Mouse (Mus musculus) CH12.LX (cell line): ENCODE measurements around the gene Astl. TPM values are rescaled to one million over a fixed set of nuclear protein-coding genes. Genes with fewer than 3 reads are reported as not detected.
A peak's percentile ranks its signal among the peaks of the same experiment; 100 is the strongest.

Experiments used
- DNase-seq: peaks from one replicate; pipeline ENCODE4 v3.0.0-alpha.2; 2013; ENCODE audit errors: extremely low read depth
- H3K27ac ChIP-seq: 2 replicates; pipeline ENCODE4 v1.5.1; 2012; ENCODE audit warnings: low read depth, mild to moderate bottlenecking, control low read depth, moderate library complexity; ENCODE audit not compliant: insufficient read depth
- H3K27me3 ChIP-seq: replicated peaks from 2 replicates; pipeline ENCODE3; 2012; ENCODE audit warnings: inconsistent platforms
- H3K36me3 ChIP-seq, 2 experiments: replicated peaks in 1 of 2; 2 replicates each; pipeline versions ENCODE3 to v1.6.1; 2012; ENCODE audit warnings: inconsistent platforms in 1 of 2, low read length in 1 of 2, mild to moderate bottlenecking in 1 of 2, mixed read lengths in 1 of 2, moderate library complexity in 1 of 2; ENCODE audit not compliant: control insufficient read depth in 1 of 2, insufficient read depth in 1 of 2
- H3K4me1 ChIP-seq, 2 experiments: 2 replicates each; pipeline ENCODE4 v1.6.1; 2012; ENCODE audit warnings: inconsistent platforms in 1 of 2, moderate library complexity in 1 of 2; ENCODE audit not compliant: insufficient read depth in 2 of 2, control insufficient read depth in 1 of 2
- H3K4me2 ChIP-seq: 2 replicates; pipeline ENCODE4 v1.6.1; 2012; ENCODE audit warnings: low read depth, mild to moderate bottlenecking, control low read depth; ENCODE audit not compliant: poor library complexity, insufficient read depth, severe bottlenecking
- H3K4me3 ChIP-seq, 3 experiments: fragments of 150-350 bp in 1 of 3; sonication (generic) in 1 of 3; replicated peaks in 1 of 3; 2 replicates each; pipeline versions ENCODE3 to v1.5.1; 2011 to 2012; ENCODE audit warnings: low read depth in 2 of 3, low read length in 2 of 3, mild to moderate bottlenecking in 2 of 3, moderate library complexity in 2 of 3, control low read depth in 1 of 3, improper control_type of control experiment in 1 of 3, inconsistent platforms in 1 of 3, mixed read lengths in 1 of 3; ENCODE audit not compliant: poor library complexity in 1 of 3
- H3K79me2 ChIP-seq: replicated peaks from 2 replicates; pipeline ENCODE4 v1.6.1; 2012; ENCODE audit warnings: mild to moderate bottlenecking, moderate library complexity; ENCODE audit not compliant: control insufficient read depth, poor library complexity, insufficient read depth, severe bottlenecking; ENCODE audit errors: extremely low read depth
- H3K9ac ChIP-seq: 2 replicates; pipeline ENCODE4 v1.6.1; 2012; ENCODE audit warnings: low read depth, mild to moderate bottlenecking, control low read depth, moderate library complexity; ENCODE audit not compliant: insufficient read depth
- H3K9me3 ChIP-seq: replicated peaks from 2 replicates; pipeline ENCODE3; 2012; ENCODE audit warnings: low read length, inconsistent platforms, mixed read lengths
- BHLHE40 ChIP-seq: IDR thresholded peaks from 2 replicates; pipeline ENCODE4 v1.6.1; 2011; ENCODE audit warnings: mild to moderate bottlenecking, low read depth, low read length, improper control_type of control experiment
- CHD1 ChIP-seq: IDR thresholded peaks from 2 replicates; pipeline ENCODE4 v1.6.1; 2012; ENCODE audit warnings: low read depth, low read length, improper control_type of control experiment, inconsistent platforms
- CHD2 ChIP-seq: IDR thresholded peaks from 2 replicates; pipeline ENCODE4 v1.6.1; 2011; ENCODE audit warnings: low read length, improper control_type of control experiment
- CTCF ChIP-seq, 2 experiments: IDR thresholded peaks in 1 of 2; conservative IDR thresholded peaks in 1 of 2; 2 replicates each; pipeline ENCODE4 v1.5.1; 2011 to 2012; ENCODE audit warnings: low read depth in 2 of 2, low read length in 2 of 2, improper control_type of control experiment in 1 of 2, inconsistent platforms in 1 of 2, mild to moderate bottlenecking in 1 of 2, moderate library complexity in 1 of 2
- E2F4 ChIP-seq: IDR thresholded peaks from 2 replicates; pipeline ENCODE4 v1.6.1; 2011; ENCODE audit warnings: low read depth, low read length, improper control_type of control experiment; ENCODE audit not compliant: insufficient replicate concordance
- ELF1 ChIP-seq: IDR thresholded peaks from 2 replicates; pipeline ENCODE4 v1.6.1; 2014; ENCODE audit warnings: low read depth, mild to moderate bottlenecking, inconsistent platforms, low read length, improper control_type of control experiment
- EP300 ChIP-seq: IDR thresholded peaks from 2 replicates; pipeline ENCODE4 v1.6.1; 2011; ENCODE audit warnings: low read length, improper control_type of control experiment
- ETS1 ChIP-seq: conservative IDR thresholded peaks from 2 replicates; pipeline ENCODE4 v1.6.1; 2012; ENCODE audit warnings: low read depth, mild to moderate bottlenecking, inconsistent platforms, low read length, improper control_type of control experiment, moderate library complexity
- GABPA ChIP-seq: IDR thresholded peaks from 2 replicates; pipeline ENCODE4 v1.6.1; 2012; ENCODE audit warnings: low read depth, low read length, improper control_type of control experiment, inconsistent platforms; ENCODE audit not compliant: insufficient replicate concordance
- HCFC1 ChIP-seq: IDR thresholded peaks from 2 replicates; pipeline ENCODE4 v1.6.1; 2012; ENCODE audit warnings: low read depth, mild to moderate bottlenecking, inconsistent platforms, low read length, improper control_type of control experiment
- IRF4 ChIP-seq: IDR thresholded peaks from 2 replicates; pipeline ENCODE4 v1.6.1; 2014; ENCODE audit warnings: low read depth, mild to moderate bottlenecking, inconsistent platforms, low read length, improper control_type of control experiment
- JUN ChIP-seq: IDR thresholded peaks from 2 replicates; pipeline ENCODE4 v1.6.1; 2011; ENCODE audit warnings: low read depth, mild to moderate bottlenecking, low read length, improper control_type of control experiment, moderate library complexity; ENCODE audit not compliant: insufficient read depth
- JUND ChIP-seq: conservative IDR thresholded peaks from 2 replicates; pipeline ENCODE4 v1.6.1; 2011; ENCODE audit warnings: low read depth, low read length, improper control_type of control experiment
- KAT2A ChIP-seq: IDR thresholded peaks from 2 replicates; pipeline ENCODE4 v1.6.1; 2012; ENCODE audit warnings: low read length, improper control_type of control experiment, inconsistent platforms; ENCODE audit not compliant: insufficient replicate concordance
- MAFK ChIP-seq: IDR thresholded peaks from 2 replicates; pipeline ENCODE4 v1.6.1; 2011; ENCODE audit warnings: low read length, improper control_type of control experiment; ENCODE audit not compliant: insufficient replicate concordance
- MAX ChIP-seq: IDR thresholded peaks from 2 replicates; pipeline ENCODE4 v1.6.1; 2011; ENCODE audit warnings: low read length, improper control_type of control experiment
- MAZ ChIP-seq: IDR thresholded peaks from 2 replicates; pipeline ENCODE4 v1.6.1; 2012; ENCODE audit warnings: low read depth, mild to moderate bottlenecking, inconsistent platforms, low read length, improper control_type of control experiment, moderate library complexity
- MEF2A ChIP-seq: IDR thresholded peaks from 2 replicates; pipeline ENCODE4 v1.6.1; 2014; ENCODE audit warnings: low read depth, mild to moderate bottlenecking, inconsistent platforms, low read length, improper control_type of control experiment, borderline replicate concordance
- MXI1 ChIP-seq: IDR thresholded peaks from 2 replicates; pipeline ENCODE4 v1.6.1; 2011; ENCODE audit warnings: mild to moderate bottlenecking, low read depth, low read length, improper control_type of control experiment
- MYC ChIP-seq: IDR thresholded peaks from 2 replicates; pipeline ENCODE4 v1.6.1; 2011; ENCODE audit warnings: low read depth, mild to moderate bottlenecking, improper control_type of control experiment, low read length
- NELFE ChIP-seq: IDR thresholded peaks from 2 replicates; pipeline ENCODE4 v1.6.1; 2011; ENCODE audit warnings: low read depth, low read length, improper control_type of control experiment
- NRF1 ChIP-seq: IDR thresholded peaks from 2 replicates; pipeline ENCODE4 v1.6.1; 2014; ENCODE audit warnings: low read depth, mild to moderate bottlenecking, inconsistent platforms, low read length, improper control_type of control experiment, moderate library complexity
- PAX5 ChIP-seq: IDR thresholded peaks from 2 replicates; pipeline ENCODE4 v1.6.1; 2012; ENCODE audit warnings: low read length, inconsistent platforms, mixed read lengths
- POLR2A ChIP-seq: IDR thresholded peaks from 2 replicates; pipeline ENCODE4 v1.6.1; 2011; ENCODE audit warnings: low read depth, mild to moderate bottlenecking, improper control_type of control experiment, low read length
- POLR2AphosphoS2 ChIP-seq: IDR thresholded peaks from 2 replicates; pipeline ENCODE4 v1.6.1; 2011; ENCODE audit warnings: low read depth, low read length, improper control_type of control experiment
- RAD21 ChIP-seq: IDR thresholded peaks from 2 replicates; pipeline ENCODE4 v1.6.1; 2011; ENCODE audit warnings: low read depth, mild to moderate bottlenecking, low read length, improper control_type of control experiment, moderate library complexity
- RCOR1 ChIP-seq: conservative IDR thresholded peaks from 2 replicates; pipeline ENCODE4 v1.6.1; 2012; ENCODE audit warnings: low read depth, mild to moderate bottlenecking, inconsistent platforms, low read length, improper control_type of control experiment
- SIN3A ChIP-seq: IDR thresholded peaks from 2 replicates; pipeline ENCODE4 v1.6.1; 2012; ENCODE audit warnings: low read length, improper control_type of control experiment, inconsistent platforms
- SMC3 ChIP-seq: IDR thresholded peaks from 2 replicates; pipeline ENCODE4 v1.6.1; 2011; ENCODE audit warnings: low read depth, low read length, improper control_type of control experiment
- TBP ChIP-seq: conservative IDR thresholded peaks from 2 replicates; pipeline ENCODE4 v1.6.1; 2011; ENCODE audit warnings: low read depth, low read length, improper control_type of control experiment
- TCF12 ChIP-seq: IDR thresholded peaks from 2 replicates; pipeline ENCODE4 v1.6.1; 2014; ENCODE audit warnings: low read depth, mild to moderate bottlenecking, inconsistent platforms, low read length, improper control_type of control experiment
- UBTF ChIP-seq: IDR thresholded peaks from 2 replicates; pipeline ENCODE4 v1.6.1; 2012; ENCODE audit warnings: low read depth, mild to moderate bottlenecking, inconsistent platforms, low read length, improper control_type of control experiment, moderate library complexity
- USF1 ChIP-seq: IDR thresholded peaks from 2 replicates; pipeline ENCODE4 v1.6.1; 2014; ENCODE audit warnings: low read depth, mild to moderate bottlenecking, inconsistent platforms, low read length, improper control_type of control experiment
- USF2 ChIP-seq: conservative IDR thresholded peaks from 2 replicates; pipeline ENCODE4 v1.6.1; 2011; ENCODE audit warnings: low read depth, low read length, improper control_type of control experiment
- ZC3H11A ChIP-seq: IDR thresholded peaks from 2 replicates; pipeline ENCODE4 v1.6.1; 2012; ENCODE audit warnings: low read depth, mild to moderate bottlenecking, inconsistent platforms, low read length, improper control_type of control experiment
- ZKSCAN1 ChIP-seq: IDR thresholded peaks from 2 replicates; pipeline ENCODE4 v1.6.1; 2012; ENCODE audit warnings: low read depth, inconsistent platforms, low read length, improper control_type of control experiment, borderline replicate concordance
- ZMIZ1 ChIP-seq: IDR thresholded peaks from 2 replicates; pipeline ENCODE4 v1.6.1; 2012; ENCODE audit warnings: low read depth, mild to moderate bottlenecking, inconsistent platforms, low read length, improper control_type of control experiment
- ZNF384 ChIP-seq: IDR thresholded peaks from 2 replicates; pipeline ENCODE4 v1.6.1; 2012; ENCODE audit warnings: low read depth, low read length, improper control_type of control experiment, inconsistent platforms
- dilution Hi-C: fragments of 300-500 bp; cut with MboI; formaldehyde crosslinking; loops from 2 replicates; pipeline ENCODE4 v1.14.3; 2020; ENCODE audit warnings: low sequenced_read_pairs; ENCODE audit not compliant: extremely low pct_unique_long_range_greater_than_20kb, extremely low pct_ligation_motif_present
- in situ Hi-C: fragments of 300-500 bp; cut with MboI; formaldehyde crosslinking; loops from 3 replicates; pipeline ENCODE4 v1.14.3; 2019; ENCODE audit warnings: low sequenced_read_pairs, low pct_ligation_motif_present, low pct_unique_long_range_greater_than_20kb, mixed read lengths
- polyA plus RNA-seq: library from polyadenylated mRNA; unstranded; fragments of >175 nt; gene quantifications from 2 replicates; pipeline ENCODE4 v1.2.1, GENCODE M21; 2012; ENCODE audit warnings: low read depth; ENCODE audit not compliant: insufficient read length
- total RNA-seq, 2 experiments: library from RNA; depleted of rRNA; stranded (reverse); fragments of 300-350 nt in 1 of 2; fragments of >200 nt in 1 of 2; gene quantifications; 2 replicates each; pipeline ENCODE4 v1.2.3; 2012 to 2014

Gene Astl
- total and polyA plus RNA-seq, 3 experiments: 0.08 TPM; not detected in 2

- peaks cover 2 to 35% of the 10 kb centered on the region in 2 experiments for H3K36me3 ChIP-seq
- peak overlapping the region; percentile 98 for H3K27ac ChIP-seq
- no peaks in the 10 kb centered on the region for H3K9me3 ChIP-seq
- H3K4me3 ChIP-seq: peak overlapping the region in 1 of 3 experiments; percentile 19
- dilution Hi-C loops (no loop called here), in situ Hi-C loops (no loop called here)
- peak overlapping the region; percentile 91 for H3K4me2 ChIP-seq
- H3K9ac ChIP-seq: no peak overlapping the region; the same call in 1 of the 2 replicates
- DNase-seq: peak; percentile 94
- H3K27me3 ChIP-seq: no peaks in the 10 kb centered on the region
- H3K4me1 ChIP-seq: peaks cover 32 to 52% of the 10 kb centered on the region in 2 experiments
- TF ChIP-seq CHD1 (peak; percentile 48; the same call in 1 of the 2 replicates), EP300 (peak; percentile 64), POLR2A (peak; percentile 32; the same call in 1 of the 2 replicates), HCFC1 (peak; percentile 9; the same call in 1 of the 2 replicates), ZKSCAN1 (no peak), E2F4 (no peak), JUND (no peak; the same call in 1 of the 2 replicates), POLR2AphosphoS2 (no peak), SMC3 (no peak), CHD2 (peak; percentile 81; the same call in 1 of the 2 replicates), MEF2A (peak; percentile 83), IRF4 (peak; percentile 68), CTCF (conservative IDR thresholded peaks at IDR 0.05 in 1 of 2, IDR thresholded peaks at IDR 0.05 in 1 of 2; ENCODE audit: low read depth in 2 of 2, low read length in 2 of 2) (no peak), MAZ (peak; percentile 91), PAX5 (no peak), MYC (peak; percentile 33), ZNF384 (peak; percentile 4; the same call in 1 of the 2 replicates), USF2 (no peak), ZMIZ1 (peak; percentile 38; the same call in 1 of the 2 replicates), NRF1 (no peak), ETS1 (peak; percentile 89), TBP (no peak), RCOR1 (peak; percentile 25; the same call in 1 of the 2 replicates), ELF1 (no peak), UBTF (no peak), MXI1 (peak; percentile 64), KAT2A (0 out of 2 replicates have a peak, but pooled peaks have one; percentile 61), NELFE (no peak), BHLHE40 (peak; percentile 99), MAX (no peak; the same call in none of the 2 replicates), JUN (no peak), MAFK (0 out of 2 replicates have a peak, but pooled peaks have one; percentile 39), RAD21 (no peak; the same call in 1 of the 2 replicates), ZC3H11A (no peak), TCF12 (peak; percentile 85), SIN3A (peak; percentile 62; the same call in 1 of the 2 replicates), GABPA (no peak), USF1 (peak; percentile 49)
- peaks cover 17% of the 10 kb centered on the region for H3K79me2 ChIP-seq
These were observed 3.3 kb upstream of the Astl start for GRCm38 (mm10) chr2:127335078-127335541.
